Mouse (Mus musculus) urinary bladder, adult 18-20 months (tissue): ENCODE results near the gene Hoxc11.

ENCODE experiments used
- DNase-seq, 2 experiments: peaks; one replicate each; pipeline ENCODE4 v3.0.0; 2022; ENCODE audit warnings: low spot score in 2 of 2, mixed read lengths in 2 of 2

Hoxc11 gene

GRCm38 (mm10) chr15:102936279-102936972 lies 17.8 kb upstream of the Hoxc11 start, which contains the start of gene Hoxc12:
Hoxc12 (plus strand) TSS chr15:102936757.
- no peak for DNase-seq

GRCm38 (mm10) chr15:102937036-102937666 lies 17.1 kb upstream of the Hoxc11 start:
- DNase-seq = no peak

- DNase-seq = no peak
These were observed 14.7 kb upstream of the Hoxc11 start for GRCm38 (mm10) chr15:102939256-102940155.

- DNase-seq = no peak
These were observed 11.3 kb upstream of the Hoxc11 start for GRCm38 (mm10) chr15:102942739-102943467.

GRCm38 (mm10) chr15:102943468-102943813 lies 10.8 kb upstream of the Hoxc11 start:
- no peak for DNase-seq

GRCm38 (mm10) chr15:102945185-102946077 lies 8.8 kb upstream of the Hoxc11 start:
- DNase-seq = no peak

GRCm38 (mm10) chr15:102947276-102947675 lies 7.0 kb upstream of the Hoxc11 start:
- DNase-seq = no peak

GRCm38 (mm10) chr15:102948842-102949241 lies 5.4 kb upstream of the Hoxc11 start:
- DNase-seq = no peak

- no peak for DNase-seq
These were observed 4.5 kb upstream of the Hoxc11 start for GRCm38 (mm10) chr15:102949696-102950095.

GRCm38 (mm10) chr15:102950877-102951276 lies 3.4 kb upstream of the Hoxc11 start:
- no peak for DNase-seq

- no peak for DNase-seq
These were observed 666 bp upstream of the Hoxc11 start for GRCm38 (mm10) chr15:102953561-102953960.

GRCm38 (mm10) chr15:102955007-102955382 lies 768 bp downstream of the Hoxc11 start:
- DNase-seq = no peak

GRCm38 (mm10) chr15:102955833-102956640 lies 1.8 kb downstream of the Hoxc11 start:
- no peak for DNase-seq

- no peak for DNase-seq
These were observed 2.7 kb downstream of the Hoxc11 start for GRCm38 (mm10) chr15:102956906-102957305.

GRCm38 (mm10) chr15:102959663-102960191 lies 5.5 kb downstream of the Hoxc11 start:
- no peak for DNase-seq

GRCm38 (mm10) chr15:102961728-102962127 lies 7.5 kb downstream of the Hoxc11 start:
- DNase-seq = no peak

GRCm38 (mm10) chr15:102962492-102962891 lies 8.3 kb downstream of the Hoxc11 start:
- DNase-seq = no peak

- DNase-seq = no peak
These were observed 9.0 kb downstream of the Hoxc11 start for GRCm38 (mm10) chr15:102963259-102963658.
